Mouse (Mus musculus) heart, embryonic 15.5 days (tissue): ENCODE measurements around the gene Hnrnpa2b1. TPM values are rescaled to one million over a fixed set of nuclear protein-coding genes. Genes with fewer than 3 reads are reported as not detected.

Experiments used
- ATAC-seq: fragments of 200-750 bp; cut with Nextera tagmentation; replicated peaks from 2 replicates; pipeline ENCODE4 v1.8.0; 2017; ENCODE audit warnings: low read depth, moderate TSS enrichment; ENCODE audit not compliant: insufficient number of reproducible peaks, insufficient read depth, low FRiP score
- H3K27ac ChIP-seq: fragments of 300-500 bp; sonication (generic); 2 replicates; pipeline ENCODE4 v1.5.1; 2015; ENCODE audit warnings: mild to moderate bottlenecking, inconsistent platforms
- H3K27me3 ChIP-seq: fragments of 300-500 bp; sonication (generic); 2 replicates; pipeline ENCODE4 v1.6.1; 2015; ENCODE audit warnings: inconsistent platforms
- H3K36me3 ChIP-seq: fragments of 300-500 bp; sonication (generic); 2 replicates; pipeline ENCODE4 v1.6.1; 2015; ENCODE audit warnings: mild to moderate bottlenecking, inconsistent platforms
- H3K4me1 ChIP-seq: fragments of 300-500 bp; sonication (generic); replicated peaks from 2 replicates; pipeline ENCODE4 v1.6.1; 2015; ENCODE audit warnings: inconsistent platforms
- H3K4me2 ChIP-seq: fragments of 300-500 bp; sonication (generic); 2 replicates; pipeline ENCODE4 v1.6.1; 2015; ENCODE audit warnings: inconsistent platforms, mild to moderate bottlenecking, moderate library complexity
- H3K4me3 ChIP-seq: fragments of 300-500 bp; sonication (generic); 2 replicates; pipeline ENCODE4 v1.5.1; 2015; ENCODE audit warnings: mild to moderate bottlenecking, inconsistent platforms
- H3K9ac ChIP-seq: fragments of 300-500 bp; sonication (generic); 2 replicates; pipeline ENCODE4 v1.6.1; 2015; ENCODE audit warnings: mild to moderate bottlenecking, inconsistent platforms
- H3K9me3 ChIP-seq: fragments of 300-500 bp; sonication (generic); replicated peaks from 2 replicates; pipeline ENCODE4 v1.6.1; 2016; ENCODE audit warnings: inconsistent platforms
- WGBS: fragments of 180-500 bp; shearing (Covaris S2); methylation state at CpG from one replicate; pipeline ENCODE4 v1.1.7; 2015; ENCODE audit warnings: mixed read lengths; 5-methylcytosine and 5-hydroxymethylcytosine counted together
- polyA plus RNA-seq: library from polyadenylated mRNA; unstranded; fragments of >200 nt; fragmentation: Nextera tagmentation; extraction: Ambion mirVana; gene quantifications from 2 replicates; pipeline ENCODE4 v1.2.1, GENCODE M21; 2015

The Hnrnpa2b1 gene
- polyA plus RNA-seq, 1 experiment from 2014 or later = 1,124 TPM

DNA sequence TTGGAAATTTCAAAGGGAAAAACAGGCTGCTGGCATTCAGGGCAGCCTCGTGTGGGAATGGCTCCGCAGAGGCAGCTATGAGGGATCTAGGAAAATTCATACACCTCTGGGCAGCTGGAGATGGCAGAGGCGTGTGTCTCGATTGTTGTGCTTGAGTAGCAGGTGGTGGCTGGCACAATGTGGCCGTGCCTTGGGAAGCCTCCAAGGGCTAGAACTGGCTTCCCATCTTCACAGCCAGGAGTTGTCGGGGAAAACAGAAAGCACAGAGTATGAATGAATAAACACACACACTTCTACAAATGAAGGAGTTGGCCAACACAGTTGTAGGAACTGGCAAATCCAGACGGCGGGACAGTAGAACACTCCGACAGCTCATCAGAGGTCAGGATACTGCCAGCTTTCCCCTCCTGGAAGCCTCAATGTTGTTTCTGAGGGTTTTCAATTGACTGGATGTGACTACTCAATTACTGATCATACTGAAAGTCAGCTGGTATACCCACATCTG lies 30.8 kb downstream of the Hnrnpa2b1 start:
- Histone ChIP-seq H3K4me2 (no peak overlapping the region), H3K27me3 (peaks cover 2% of the 10 kb centered on the region; the same call in 1 of the 2 replicates), H3K36me3 (no peaks in the 10 kb centered on the region), H3K4me1 (peaks cover 32% of the 10 kb centered on the region), H3K4me3 (no peak overlapping the region), H3K9me3 (no peaks in the 10 kb centered on the region), H3K9ac (no peak overlapping the region), H3K27ac (peak overlapping the region; percentile 85)
- WGBS = 80% methylated on average over 9 of the region's 9 CpGs
- ATAC-seq = no peak

DNA sequence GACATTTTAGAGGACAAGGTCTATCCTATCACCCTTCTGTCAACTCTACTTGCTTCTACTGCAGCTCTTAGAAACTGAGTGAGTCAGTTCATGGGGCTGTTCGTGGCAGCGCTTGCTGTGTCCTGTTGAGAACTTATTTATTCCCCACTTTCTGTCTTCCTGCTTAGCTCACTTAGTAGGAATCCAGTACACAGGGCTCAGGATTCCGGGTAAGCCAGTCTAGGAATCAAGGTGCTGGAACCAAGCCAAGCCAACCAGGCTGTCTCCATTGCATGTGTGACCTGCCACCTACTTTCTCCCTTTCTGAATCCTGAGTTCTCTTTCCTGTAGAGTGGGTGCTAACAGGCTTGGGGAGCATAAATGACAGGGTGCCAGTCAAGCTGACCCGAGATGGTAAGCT lies 32.0 kb downstream of the Hnrnpa2b1 start:
- peak; percentile 54 for ATAC-seq
- peak overlapping the region; percentile 39 for H3K4me2 ChIP-seq
- H3K27ac ChIP-seq = peak overlapping the region; percentile 85
- no peaks in the 10 kb centered on the region for H3K9me3 ChIP-seq
- H3K4me3 ChIP-seq = no peak overlapping the region
- H3K9ac ChIP-seq = no peak overlapping the region
- 19% methylated on average over 4 of the region's 4 CpGs for WGBS
- peaks cover 43% of the 10 kb centered on the region for H3K4me1 ChIP-seq
- no peaks in the 10 kb centered on the region for H3K36me3 ChIP-seq
- H3K27me3 ChIP-seq = peaks cover 14% of the 10 kb centered on the region

- no peaks in the 10 kb centered on the region for H3K36me3 ChIP-seq
- no peak overlapping the region for H3K9ac ChIP-seq
- H3K9me3 ChIP-seq = no peaks in the 10 kb centered on the region
- no peak overlapping the region for H3K27ac ChIP-seq
- H3K4me3 ChIP-seq = peak overlapping the region; percentile 64; the same call in 1 of the 2 replicates
- H3K4me2 ChIP-seq = 0 out of 2 replicates have a peak overlapping the region, but pooled peaks have one; percentile 97
- WGBS = 50% methylated on average over 7 of the region's 7 CpGs
- peaks cover 35% of the 10 kb centered on the region for H3K27me3 ChIP-seq
- peaks cover 46% of the 10 kb centered on the region for H3K4me1 ChIP-seq
- no peak for ATAC-seq
These were observed 35.4 kb downstream of the Hnrnpa2b1 start for GRCm38 (mm10) chr6:51434270-51434669.

GRCm38 (mm10) chr6:51432535-51433397 lies 36.9 kb downstream of the Hnrnpa2b1 start, which contains the start of gene Nfe2l3:
Gene Nfe2l3 (plus strand): TSS chr6:51432670.
- H3K27ac ChIP-seq = no peak within 1 kb of the TSS
- peak; percentile 86 for ATAC-seq
- H3K4me3 ChIP-seq = peak within 1 kb of the TSS; percentile 64
- H3K36me3 ChIP-seq = no peaks in the 10 kb centered on the region
- peak within 1 kb of the TSS; percentile 60 for H3K9ac ChIP-seq
- 1% methylated on average over 73 of the region's 74 CpGs for WGBS
- peaks cover 33% of the 10 kb centered on the region for H3K4me1 ChIP-seq
- peak within 1 kb of the TSS; percentile 97 for H3K4me2 ChIP-seq
- H3K27me3 ChIP-seq = peaks cover 35% of the 10 kb centered on the region
- no peaks in the 10 kb centered on the region for H3K9me3 ChIP-seq

DNA sequence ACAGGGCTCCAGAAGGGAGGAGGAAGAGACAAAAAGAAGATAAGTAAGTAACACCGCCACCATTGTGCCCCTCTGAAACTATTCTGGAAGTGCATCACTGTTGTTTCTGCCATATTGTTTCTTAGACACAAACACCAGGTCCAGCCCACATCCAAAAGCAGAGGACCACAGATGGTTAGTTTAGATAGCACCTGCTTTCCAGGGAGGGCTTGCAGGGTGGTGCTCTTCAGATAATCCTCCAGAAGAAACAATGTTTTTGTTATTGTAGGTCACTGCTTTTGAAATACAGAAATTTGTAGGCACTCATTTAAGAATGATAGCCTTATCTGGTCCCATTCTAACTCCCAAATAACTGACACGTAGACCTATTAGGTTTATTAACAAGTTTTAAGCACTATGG lies 45.2 kb downstream of the Hnrnpa2b1 start:
- no peak overlapping the region for H3K9ac ChIP-seq
- H3K27me3 ChIP-seq = no peaks in the 10 kb centered on the region; the same call in 1 of the 2 replicates
- H3K27ac ChIP-seq = no peak overlapping the region
- H3K9me3 ChIP-seq = no peaks in the 10 kb centered on the region
- no peak for ATAC-seq
- no peak overlapping the region for H3K4me2 ChIP-seq
- 76% methylated on average over 2 of the region's 2 CpGs for WGBS
- H3K4me3 ChIP-seq = no peak overlapping the region
- H3K4me1 ChIP-seq = no peaks in the 10 kb centered on the region
- H3K36me3 ChIP-seq = no peaks in the 10 kb centered on the region

GRCm38 (mm10) chr6:51423466-51424122 lies 46.1 kb downstream of the Hnrnpa2b1 start:
- Histone ChIP-seq H3K27me3 (no peaks in the 10 kb centered on the region), H3K27ac (no peak overlapping the region), H3K4me1 (no peaks in the 10 kb centered on the region), H3K9ac (no peak overlapping the region), H3K9me3 (no peaks in the 10 kb centered on the region), H3K4me3 (no peak overlapping the region), H3K36me3 (no peaks in the 10 kb centered on the region), H3K4me2 (no peak overlapping the region)
- WGBS = 48% methylated on average over 11 of the region's 11 CpGs
- no peak for ATAC-seq

- WGBS = 88% methylated on average over 4 of the region's 4 CpGs
- Histone ChIP-seq H3K4me3 (no peak overlapping the region), H3K4me2 (no peak overlapping the region), H3K9me3 (no peaks in the 10 kb centered on the region), H3K4me1 (no peaks in the 10 kb centered on the region), H3K27me3 (no peaks in the 10 kb centered on the region), H3K36me3 (no peaks in the 10 kb centered on the region), H3K27ac (no peak overlapping the region), H3K9ac (no peak overlapping the region)
- ATAC-seq = no peak
These were observed 52.3 kb downstream of the Hnrnpa2b1 start for GRCm38 (mm10) chr6:51417306-51417936.

DNA sequence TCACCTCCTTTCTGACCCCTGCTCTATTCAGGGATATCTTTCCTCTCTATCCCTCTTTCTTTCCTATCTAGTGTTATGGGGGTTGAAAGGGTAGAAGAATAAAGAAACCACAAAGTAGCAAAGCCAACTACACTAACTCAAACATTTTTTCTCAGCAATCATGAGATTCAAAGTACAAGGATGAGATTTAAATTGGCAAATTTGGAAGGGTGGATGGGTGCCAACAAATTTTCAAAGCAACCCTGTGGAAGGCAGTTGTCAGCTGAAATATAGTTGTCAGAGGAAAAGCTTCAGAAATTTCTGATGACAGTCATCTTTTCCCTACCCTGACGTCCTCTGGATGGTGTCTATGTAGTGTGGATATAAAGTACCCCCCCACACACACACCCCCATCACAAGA lies 53.3 kb downstream of the Hnrnpa2b1 start:
- Histone ChIP-seq H3K4me1 (no peaks in the 10 kb centered on the region), H3K4me2 (no peak overlapping the region), H3K27me3 (no peaks in the 10 kb centered on the region), H3K9ac (no peak overlapping the region), H3K4me3 (no peak overlapping the region), H3K9me3 (no peaks in the 10 kb centered on the region), H3K27ac (no peak overlapping the region), H3K36me3 (no peaks in the 10 kb centered on the region)
- WGBS = 48% methylated on average over 1 of the region's 1 CpGs
- no peak for ATAC-seq

Other genes starting within 250 kb of the Hnrnpa2b1 start
- gene Nfe2l3, start 37.2 kb downstream of the Hnrnpa2b1 start, polyA plus RNA-seq = 1.9 and 3.3 TPM in 2 replicates
- 266 and 311 TPM in 2 replicates for gene Cbx3, start 466 bp upstream of the Hnrnpa2b1 start, polyA plus RNA-seq
- 15.3 and 15.5 TPM in 2 replicates for gene Snx10, start 54.0 kb upstream of the Hnrnpa2b1 start, polyA plus RNA-seq